In the genomic region with DNA sequence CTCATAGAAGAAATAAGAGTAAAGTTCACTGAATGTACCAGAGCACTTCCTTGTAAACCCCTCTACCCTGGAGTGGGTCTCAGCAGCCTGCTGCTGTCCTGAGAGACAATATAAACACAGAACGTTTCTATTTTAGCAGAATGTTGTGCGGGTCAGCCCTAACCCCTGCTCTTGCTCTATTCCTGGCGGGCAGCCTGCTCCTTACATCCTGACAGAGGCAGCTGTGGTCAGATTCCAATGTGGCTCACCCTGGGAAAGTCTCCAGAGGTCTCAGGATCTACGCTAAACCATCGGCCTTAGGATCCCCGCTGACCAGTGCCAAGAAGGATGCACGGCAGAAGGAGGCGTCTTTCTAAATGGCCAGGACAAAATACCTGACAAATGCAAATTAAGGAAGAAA, we compare ENCODE assay signal across 10 mouse cellular contexts.
"Had no signal": no experiment of that assay in that cellular context is flagged by ENCODE, and none has a peak within 500 bp of the region (broad histone marks: within the 10 kb centered on the region; RNA-seq: fewer than 3 reads in every experiment).

No protein-coding gene starts in this region.

- H3K9me3 ChIP-seq: lung, embryonic 15.5 days; midbrain, embryonic 13.5 days had no signal

- H3K9ac ChIP-seq: limb, embryonic 12.5 days; liver, embryonic 13.5 days; liver, postnatal 0 days; lung, embryonic 15.5 days; midbrain, embryonic 13.5 days had no signal

- H3K4me2 ChIP-seq: limb, embryonic 12.5 days; liver, embryonic 13.5 days; lung, embryonic 15.5 days; midbrain, embryonic 13.5 days had no signal

- H3K27me3 ChIP-seq: liver, embryonic 13.5 days; midbrain, embryonic 13.5 days had no signal

- H3K4me3 ChIP-seq: limb, embryonic 12.5 days; liver, embryonic 13.5 days; lung, embryonic 15.5 days; midbrain, embryonic 13.5 days had no signal

- ATAC-seq: intestine, postnatal 0 days; liver, postnatal 0 days; midbrain, embryonic 13.5 days had no signal

- H3K4me1 ChIP-seq: limb, embryonic 12.5 days; liver, embryonic 13.5 days; lung, embryonic 15.5 days; midbrain, embryonic 13.5 days had no signal

- H3K36me3 ChIP-seq: limb, embryonic 12.5 days; liver, embryonic 13.5 days; lung, embryonic 15.5 days; midbrain, embryonic 13.5 days had no signal

- DNase-seq: layer of hippocampus, postnatal 36 days; liver; liver, embryonic 13.5 days; liver, postnatal 0 days; thymus, adult 2 months; thymus, postnatal 25 days had no signal

- H3K27ac ChIP-seq: limb, embryonic 12.5 days; liver, embryonic 13.5 days; lung, embryonic 15.5 days; midbrain, embryonic 13.5 days had no signal
